Mouse (Mus musculus) neural tube, embryonic 15.5 days (tissue): ENCODE measurements at regions not wholly inside any gene's neighbourhood (a gene's known extent, or its start where the extent isn't known, plus 50 kb on each side); places are given as distances from the start of the nearest gene placed in this dataset. TPM values are rescaled to one million over a fixed set of nuclear protein-coding genes. Genes with fewer than 3 reads are reported as not detected.

Experiments used
- microRNA-seq: library from miRNA; unstranded; fragments of <30 nt; microRNA quantifications from one replicate; pipeline ENCODE4, GENCODE M21; 2017

Small RNA genes lying in the stretch of these regions (microRNA-seq; reads per million reads assigned to microRNA genes)
- not detected for gene Mir6341
